Mouse (Mus musculus) bone marrow macrophage, adult 2 months (primary cell): ENCODE data around the gene Arid3b.

Experiments
- CTCF ChIP-seq: IDR thresholded peaks from 2 replicates; pipeline ENCODE4 v1.5.1; 2012; ENCODE audit warnings: low read depth, mild to moderate bottlenecking, low read length, moderate library complexity
- POLR2A ChIP-seq: IDR thresholded peaks from 2 replicates; pipeline ENCODE4 v1.6.1; 2012; ENCODE audit warnings: mild to moderate bottlenecking, low read depth, low read length, borderline replicate concordance

DNA sequence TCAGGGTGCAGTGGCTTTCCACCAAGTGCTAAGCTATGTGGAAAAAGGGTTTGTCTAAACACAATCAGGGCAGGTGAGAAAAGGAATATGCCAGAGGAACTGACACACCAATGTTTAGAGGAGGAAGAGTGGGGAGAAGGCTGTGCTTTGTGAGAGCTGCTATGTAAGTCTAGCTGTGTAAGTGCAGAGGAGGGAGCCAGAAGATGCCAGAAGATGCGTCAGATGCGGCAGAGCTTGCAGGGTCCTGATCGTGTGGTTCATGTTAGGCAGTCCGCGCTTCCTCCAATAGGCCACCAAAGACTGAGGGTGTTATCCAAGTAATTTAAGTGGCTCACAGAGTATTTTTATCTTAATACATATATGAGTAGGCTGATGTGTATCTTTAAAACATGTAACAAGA, 31.3 kb upstream of the Arid3b start:
- TF ChIP-seq CTCF (no peak), POLR2A (no peak)
